Mouse (Mus musculus): Measurements from ENCODE around the gene Rps15. TPM values are rescaled to one million over a fixed set of nuclear protein-coding genes. Genes with fewer than 3 reads are reported as not detected.

Rps15 gene
- total and polyA plus RNA-seq, 3 experiments, result 2,279 to 5,342 (median 2,739) TPM

DNA sequence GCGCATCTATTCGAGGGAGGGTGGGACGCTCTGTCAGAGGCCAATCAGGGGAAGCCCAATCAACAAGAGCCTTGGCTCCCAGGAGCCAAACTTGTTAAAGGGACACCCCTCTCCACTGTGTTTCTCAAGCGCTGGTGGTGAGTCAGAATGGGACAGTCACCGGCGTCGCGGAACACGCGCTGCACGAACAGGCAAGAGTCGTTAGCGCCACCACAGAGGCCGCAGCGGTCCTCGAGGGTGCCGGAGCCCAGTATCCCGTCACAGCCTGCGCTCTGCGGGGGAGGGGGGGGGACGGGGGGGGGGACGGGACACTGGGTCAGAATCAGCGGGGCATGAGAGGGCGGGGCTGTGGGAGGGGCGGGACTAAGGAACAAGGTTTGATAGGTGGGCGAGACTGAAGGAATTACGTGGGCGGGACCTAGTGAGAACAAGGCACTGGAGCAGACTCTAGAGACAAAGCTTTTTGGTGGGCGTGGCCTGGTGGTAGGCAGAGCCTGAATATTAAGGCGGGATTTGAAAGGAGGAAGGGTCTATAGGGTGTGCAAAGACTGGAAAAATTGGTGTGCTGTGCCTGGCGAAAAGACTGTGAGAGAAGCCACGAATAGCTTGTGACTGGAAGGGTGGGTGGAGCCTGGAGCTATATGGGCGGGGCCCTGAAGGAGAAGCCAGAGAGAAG lies 50.6 kb downstream of the Rps15 start:
- dilution Hi-C loops (cut with MboI; ENCODE audit: extremely low pct_ligation_motif_present, extremely low pct_unique_long_range_greater_than_20kb, low sequenced_read_pairs), result no loop called here
- DNase-seq (ENCODE audit: extremely low read depth), result no peak
- no peaks in the 10 kb centered on the region for H3K79me2 ChIP-seq (replicated peaks; ENCODE audit: control insufficient read depth, extremely low read depth, insufficient read depth, poor library complexity, severe bottlenecking)

DNA sequence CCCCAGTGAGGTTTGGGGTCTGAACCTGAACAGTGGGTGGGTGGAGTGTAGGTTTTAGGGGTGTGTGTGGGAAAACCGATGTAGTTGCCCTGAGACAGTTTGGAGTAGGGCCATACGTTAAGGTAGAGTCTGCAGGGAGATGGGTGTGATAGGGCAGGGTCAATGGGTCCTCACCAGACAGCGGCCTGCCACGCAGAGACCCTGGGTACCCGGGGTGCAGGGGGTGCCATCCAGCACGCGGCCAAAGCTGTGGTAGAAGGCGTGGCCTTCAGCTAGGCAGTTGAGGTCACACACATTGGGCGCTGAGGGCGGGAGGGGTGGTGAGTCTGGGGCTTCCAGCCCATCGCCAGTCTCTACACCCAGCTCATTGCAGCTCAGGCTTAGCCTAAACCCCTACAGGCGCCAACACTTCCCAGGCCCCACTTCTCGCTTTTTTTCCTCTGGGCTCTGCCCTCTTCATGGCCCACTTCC lies 51.2 kb downstream of the Rps15 start:
- no peak for DNase-seq (ENCODE audit: extremely low read depth)
- dilution Hi-C loops (cut with MboI; ENCODE audit: extremely low pct_ligation_motif_present, extremely low pct_unique_long_range_greater_than_20kb, low sequenced_read_pairs), result no loop called here
- Histone ChIP-seq H3K9me3 (replicated peaks; ENCODE audit: low read length) (peaks cover 19% of the 10 kb centered on the region), H3K36me3 (replicated peaks in 1 of 2; ENCODE audit: control insufficient read depth in 1 of 2, insufficient read depth in 1 of 2, low read length in 1 of 2) (no peaks in the 10 kb centered on the region), H3K27ac (ENCODE audit: insufficient read depth, low read depth) (no peak overlapping the region), H3K27me3 (replicated peaks) (peaks cover 37% of the 10 kb centered on the region), H3K4me1 (ENCODE audit: control insufficient read depth in 1 of 2, insufficient read depth in 2 of 2) (peaks cover under 1 to 19% of the 10 kb centered on the region in 2 experiments), H3K4me3 (replicated peaks in 1 of 3; ENCODE audit: low read depth in 2 of 3, low read length in 2 of 3, poor library complexity in 1 of 3) (no peak overlapping the region), H3K9ac (ENCODE audit: insufficient read depth, low read depth) (no peak overlapping the region), H3K79me2 (replicated peaks; ENCODE audit: control insufficient read depth, extremely low read depth, insufficient read depth, poor library complexity, severe bottlenecking) (no peaks in the 10 kb centered on the region), H3K4me2 (ENCODE audit: insufficient read depth, low read depth, poor library complexity, severe bottlenecking) (no peak overlapping the region)
- TF ChIP-seq CHD1 (IDR thresholded peaks at IDR 0.05; ENCODE audit: low read depth, low read length), result no peak
- no peak for TF ChIP-seq ELF1 (IDR thresholded peaks at IDR 0.05; ENCODE audit: low read depth, low read length)
- TF ChIP-seq USF2 (conservative IDR thresholded peaks at IDR 0.05; ENCODE audit: low read depth, low read length), result no peak
- TF ChIP-seq RAD21 (IDR thresholded peaks at IDR 0.05; ENCODE audit: low read depth, low read length), result no peak
- no peak for TF ChIP-seq SIN3A (IDR thresholded peaks at IDR 0.05; ENCODE audit: low read length)
- in situ Hi-C loops (cut with MboI; ENCODE audit: low pct_ligation_motif_present, low pct_unique_long_range_greater_than_20kb, low sequenced_read_pairs), result no loop called here

More for the DNA sequence above, 50.6 kb downstream of the Rps15 start:
- TF ChIP-seq MAZ (IDR thresholded peaks at IDR 0.05; ENCODE audit: low read depth, low read length), result no peak
- no peak for TF ChIP-seq ZKSCAN1 (IDR thresholded peaks at IDR 0.05; ENCODE audit: borderline replicate concordance, low read depth, low read length)
- no peak for TF ChIP-seq ZNF384 (IDR thresholded peaks at IDR 0.05; ENCODE audit: low read depth, low read length)
- no peak for TF ChIP-seq UBTF (IDR thresholded peaks at IDR 0.05; ENCODE audit: low read depth, low read length)
- no peak for TF ChIP-seq IRF4 (IDR thresholded peaks at IDR 0.05; ENCODE audit: low read depth, low read length)
- TF ChIP-seq NRF1 (IDR thresholded peaks at IDR 0.05; ENCODE audit: low read depth, low read length), result no peak
- no peak for TF ChIP-seq RCOR1 (conservative IDR thresholded peaks at IDR 0.05; ENCODE audit: low read depth, low read length)
- TF ChIP-seq MAX (IDR thresholded peaks at IDR 0.05; ENCODE audit: low read length), result no peak
- no peak for TF ChIP-seq POLR2A (IDR thresholded peaks at IDR 0.05; ENCODE audit: low read depth, low read length)
- no peak for TF ChIP-seq MEF2A (IDR thresholded peaks at IDR 0.05; ENCODE audit: borderline replicate concordance, low read depth, low read length)
- no peak for TF ChIP-seq MXI1 (IDR thresholded peaks at IDR 0.05; ENCODE audit: low read depth, low read length)
- no peak for TF ChIP-seq RAD21 (IDR thresholded peaks at IDR 0.05; ENCODE audit: low read depth, low read length)
- TF ChIP-seq HCFC1 (IDR thresholded peaks at IDR 0.05; ENCODE audit: low read depth, low read length), result no peak
- TF ChIP-seq MYC (IDR thresholded peaks at IDR 0.05; ENCODE audit: low read depth, low read length), result no peak
- no peak for TF ChIP-seq PAX5 (IDR thresholded peaks at IDR 0.05; ENCODE audit: low read length)
- TF ChIP-seq JUND (conservative IDR thresholded peaks at IDR 0.05; ENCODE audit: low read depth, low read length), result no peak
- no peak for TF ChIP-seq CHD2 (IDR thresholded peaks at IDR 0.05; ENCODE audit: low read length)
- Histone ChIP-seq H3K36me3 (replicated peaks in 1 of 2; ENCODE audit: control insufficient read depth in 1 of 2, insufficient read depth in 1 of 2, low read length in 1 of 2) (no peaks in the 10 kb centered on the region), H3K4me2 (ENCODE audit: insufficient read depth, low read depth, poor library complexity, severe bottlenecking) (no peak overlapping the region), H3K4me1 (ENCODE audit: control insufficient read depth in 1 of 2, insufficient read depth in 2 of 2) (peaks cover 0 to 15% of the 10 kb centered on the region in 2 experiments; a peak in 2 of 4 replicates), H3K27ac (ENCODE audit: insufficient read depth, low read depth) (no peak overlapping the region), H3K4me3 (replicated peaks in 1 of 3; ENCODE audit: low read depth in 2 of 3, low read length in 2 of 3, poor library complexity in 1 of 3) (no peak overlapping the region), H3K9me3 (replicated peaks; ENCODE audit: low read length) (peaks cover 19% of the 10 kb centered on the region), H3K27me3 (replicated peaks) (peaks cover 39% of the 10 kb centered on the region), H3K9ac (ENCODE audit: insufficient read depth, low read depth) (no peak overlapping the region)
- in situ Hi-C loops (cut with MboI; ENCODE audit: low pct_ligation_motif_present, low pct_unique_long_range_greater_than_20kb, low sequenced_read_pairs), result no loop called here

Other genes starting within 250 kb of the Rps15 start
Only the 20 nearest of the 25 such genes appear.
- gene Atp5d, start 153.8 kb upstream of the Rps15 start, total RNA-seq (2012; rRNA removed), result 270 and 326 TPM in 2 replicates
- gene Atp5d, start 153.8 kb upstream of the Rps15 start, total RNA-seq (2014; rRNA removed), result 85.8 and 106 TPM in 2 replicates
- 306 and 352 TPM in 2 replicates for gene Atp5d, start 153.8 kb upstream of the Rps15 start, polyA plus RNA-seq (2012; ENCODE audit: insufficient read length, low read depth)
- gene Cbarp, start 151.6 kb upstream of the Rps15 start, total RNA-seq (2012; rRNA removed), result 2.3 and 2.6 TPM in 2 replicates
- 0.09 and 0.19 TPM in 2 replicates for gene Cbarp, start 151.6 kb upstream of the Rps15 start, total RNA-seq (2014; rRNA removed)
- 1.7 and 2.4 TPM in 2 replicates for gene Cbarp, start 151.6 kb upstream of the Rps15 start, polyA plus RNA-seq (2012; ENCODE audit: insufficient read length, low read depth)
- 11.6 and 16.2 TPM in 2 replicates for gene Midn, start 144.2 kb upstream of the Rps15 start, total RNA-seq (2012; rRNA removed)
- 3.9 and 4.7 TPM in 2 replicates for gene Midn, start 144.2 kb upstream of the Rps15 start, total RNA-seq (2014; rRNA removed)
- gene Midn, start 144.2 kb upstream of the Rps15 start, polyA plus RNA-seq (2012; ENCODE audit: insufficient read length, low read depth), result 25.2 and 33.2 TPM in 2 replicates
- gene Cirbp, start 126.5 kb upstream of the Rps15 start, total RNA-seq (2012; rRNA removed), result 28.3 and 34.4 TPM in 2 replicates
- gene Cirbp, start 126.5 kb upstream of the Rps15 start, total RNA-seq (2014; rRNA removed), result 27.0 and 31.9 TPM in 2 replicates
- 40.2 and 45.9 TPM in 2 replicates for gene Cirbp, start 126.5 kb upstream of the Rps15 start, polyA plus RNA-seq (2012; ENCODE audit: insufficient read length, low read depth)
- 30.5 and 37.7 TPM in 2 replicates for gene 1600002K03Rik, start 119.5 kb upstream of the Rps15 start, total RNA-seq (2012; rRNA removed)
- 34.3 and 40.2 TPM in 2 replicates for gene 1600002K03Rik, start 119.5 kb upstream of the Rps15 start, total RNA-seq (2014; rRNA removed)
- gene 1600002K03Rik, start 119.5 kb upstream of the Rps15 start, polyA plus RNA-seq (2012; ENCODE audit: insufficient read length, low read depth), result 19.3 and 21.9 TPM in 2 replicates
- gene Efna2, start 113.0 kb upstream of the Rps15 start, total RNA-seq (2012; rRNA removed), result 0.63 and 1.5 TPM in 2 replicates
- gene Efna2, start 113.0 kb upstream of the Rps15 start, total RNA-seq (2014; rRNA removed), result 0.23 and 0.34 TPM in 2 replicates
- 0.45 and 0.86 TPM in 2 replicates for gene Efna2, start 113.0 kb upstream of the Rps15 start, polyA plus RNA-seq (2012; ENCODE audit: insufficient read length, low read depth)
- gene Mum1, start 66.0 kb upstream of the Rps15 start, total RNA-seq (2012; rRNA removed), result 35.6 and 44.3 TPM in 2 replicates
- gene Mum1, start 66.0 kb upstream of the Rps15 start, total RNA-seq (2014; rRNA removed), result 24.1 and 25.1 TPM in 2 replicates
- 22.9 and 24.1 TPM in 2 replicates for gene Mum1, start 66.0 kb upstream of the Rps15 start, polyA plus RNA-seq (2012; ENCODE audit: insufficient read length, low read depth)
- gene Ndufs7, start 43.3 kb upstream of the Rps15 start, total RNA-seq (2012; rRNA removed), result 248 and 282 TPM in 2 replicates
- 124 and 154 TPM in 2 replicates for gene Ndufs7, start 43.3 kb upstream of the Rps15 start, total RNA-seq (2014; rRNA removed)
- gene Ndufs7, start 43.3 kb upstream of the Rps15 start, polyA plus RNA-seq (2012; ENCODE audit: insufficient read length, low read depth), result 222 and 228 TPM in 2 replicates
- 0.30 and 0.38 TPM in 2 replicates for gene Gamt, start 31.4 kb upstream of the Rps15 start, total RNA-seq (2012; rRNA removed)
- gene Gamt, start 31.4 kb upstream of the Rps15 start, total RNA-seq (2014; rRNA removed), result 0.24 TPM in 1 of 2 replicates, not detected in the other
- 0.42 TPM in 1 of 2 replicates, not detected in the other for gene Gamt, start 31.4 kb upstream of the Rps15 start, polyA plus RNA-seq (2012; ENCODE audit: insufficient read length, low read depth)
- 162 and 172 TPM in 2 replicates for gene Dazap1, start 31.0 kb upstream of the Rps15 start, total RNA-seq (2012; rRNA removed)
- 180 and 187 TPM in 2 replicates for gene Dazap1, start 31.0 kb upstream of the Rps15 start, total RNA-seq (2014; rRNA removed)
- gene Dazap1, start 31.0 kb upstream of the Rps15 start, polyA plus RNA-seq (2012; ENCODE audit: insufficient read length, low read depth), result 236 and 252 TPM in 2 replicates
- gene Apc2, start 3.5 kb downstream of the Rps15 start, total RNA-seq (2012; rRNA removed), result 0.13 TPM in 2 replicates
- not detected in 2 replicates for gene Apc2, start 3.5 kb downstream of the Rps15 start, total RNA-seq (2014; rRNA removed)
- gene Apc2, start 3.5 kb downstream of the Rps15 start, polyA plus RNA-seq (2012; ENCODE audit: insufficient read length, low read depth), result 0.04 and 0.07 TPM in 2 replicates
- gene 2310011J03Rik, start 28.1 kb downstream of the Rps15 start, total RNA-seq (2012; rRNA removed), result 46.8 and 59.7 TPM in 2 replicates
- 35.6 and 37.5 TPM in 2 replicates for gene 2310011J03Rik, start 28.1 kb downstream of the Rps15 start, total RNA-seq (2014; rRNA removed)
- 34.6 and 38.9 TPM in 2 replicates for gene 2310011J03Rik, start 28.1 kb downstream of the Rps15 start, polyA plus RNA-seq (2012; ENCODE audit: insufficient read length, low read depth)
- gene Pcsk4, start 37.0 kb downstream of the Rps15 start, total RNA-seq (2012; rRNA removed), result 1.1 and 1.3 TPM in 2 replicates
- gene Pcsk4, start 37.0 kb downstream of the Rps15 start, total RNA-seq (2014; rRNA removed), result not detected in 2 replicates
- gene Pcsk4, start 37.0 kb downstream of the Rps15 start, polyA plus RNA-seq (2012; ENCODE audit: insufficient read length, low read depth), result 0.46 TPM in 1 of 2 replicates, not detected in the other
- gene Reep6, start 37.5 kb downstream of the Rps15 start, total RNA-seq (2012; rRNA removed), result 1.7 and 5.0 TPM in 2 replicates
- 0.20 and 0.48 TPM in 2 replicates for gene Reep6, start 37.5 kb downstream of the Rps15 start, total RNA-seq (2014; rRNA removed)
- gene Reep6, start 37.5 kb downstream of the Rps15 start, polyA plus RNA-seq (2012; ENCODE audit: insufficient read length, low read depth), result 5.2 and 7.5 TPM in 2 replicates
- 0.38 and 0.55 TPM in 2 replicates for gene Adamtsl5, start 56.0 kb downstream of the Rps15 start, total RNA-seq (2012; rRNA removed)
- gene Adamtsl5, start 56.0 kb downstream of the Rps15 start, total RNA-seq (2014; rRNA removed), result 0.16 and 0.27 TPM in 2 replicates
- 0.07 and 0.16 TPM in 2 replicates for gene Adamtsl5, start 56.0 kb downstream of the Rps15 start, polyA plus RNA-seq (2012; ENCODE audit: insufficient read length, low read depth)
- gene Plk5, start 64.0 kb downstream of the Rps15 start, total RNA-seq (2012; rRNA removed), result not detected in 2 replicates
- not detected in 2 replicates for gene Plk5, start 64.0 kb downstream of the Rps15 start, total RNA-seq (2014; rRNA removed)
- not detected in 2 replicates for gene Plk5, start 64.0 kb downstream of the Rps15 start, polyA plus RNA-seq (2012; ENCODE audit: insufficient read length, low read depth)
- 8.4 and 8.5 TPM in 2 replicates for gene Mex3d, start 95.2 kb downstream of the Rps15 start, total RNA-seq (2012; rRNA removed)
- 4.9 and 6.6 TPM in 2 replicates for gene Mex3d, start 95.2 kb downstream of the Rps15 start, total RNA-seq (2014; rRNA removed)
- gene Mex3d, start 95.2 kb downstream of the Rps15 start, polyA plus RNA-seq (2012; ENCODE audit: insufficient read length, low read depth), result 4.7 and 5.9 TPM in 2 replicates
- gene Mbd3, start 107.1 kb downstream of the Rps15 start, total RNA-seq (2012; rRNA removed), result 61.9 and 67.0 TPM in 2 replicates
- 48.7 and 51.5 TPM in 2 replicates for gene Mbd3, start 107.1 kb downstream of the Rps15 start, total RNA-seq (2014; rRNA removed)
- 131 and 133 TPM in 2 replicates for gene Mbd3, start 107.1 kb downstream of the Rps15 start, polyA plus RNA-seq (2012; ENCODE audit: insufficient read length, low read depth)
- gene Uqcr11, start 114.4 kb downstream of the Rps15 start, total RNA-seq (2012; rRNA removed), result 466 and 529 TPM in 2 replicates
- 442 and 444 TPM in 2 replicates for gene Uqcr11, start 114.4 kb downstream of the Rps15 start, total RNA-seq (2014; rRNA removed)
- gene Uqcr11, start 114.4 kb downstream of the Rps15 start, polyA plus RNA-seq (2012; ENCODE audit: insufficient read length, low read depth), result 206 and 248 TPM in 2 replicates
- 179 and 207 TPM in 2 replicates for gene Tcf3, start 141.2 kb downstream of the Rps15 start, total RNA-seq (2012; rRNA removed)
- gene Tcf3, start 141.2 kb downstream of the Rps15 start, total RNA-seq (2014; rRNA removed), result 139 and 146 TPM in 2 replicates
- gene Tcf3, start 141.2 kb downstream of the Rps15 start, polyA plus RNA-seq (2012; ENCODE audit: insufficient read length, low read depth), result 208 and 223 TPM in 2 replicates